Mouse (Mus musculus) right cerebral cortex, postnatal 36 days (tissue): Measurements from ENCODE around the gene Spint1.
A peak's percentile ranks its signal among the peaks of the same experiment; 100 is the strongest.

Experiments
- DNase-seq, 2 experiments: peaks; one replicate each; pipeline ENCODE4 v3.0.0; 2022; ENCODE audit warnings: low spot score in 2 of 2, mixed read lengths in 1 of 2

The Spint1 gene

DNA sequence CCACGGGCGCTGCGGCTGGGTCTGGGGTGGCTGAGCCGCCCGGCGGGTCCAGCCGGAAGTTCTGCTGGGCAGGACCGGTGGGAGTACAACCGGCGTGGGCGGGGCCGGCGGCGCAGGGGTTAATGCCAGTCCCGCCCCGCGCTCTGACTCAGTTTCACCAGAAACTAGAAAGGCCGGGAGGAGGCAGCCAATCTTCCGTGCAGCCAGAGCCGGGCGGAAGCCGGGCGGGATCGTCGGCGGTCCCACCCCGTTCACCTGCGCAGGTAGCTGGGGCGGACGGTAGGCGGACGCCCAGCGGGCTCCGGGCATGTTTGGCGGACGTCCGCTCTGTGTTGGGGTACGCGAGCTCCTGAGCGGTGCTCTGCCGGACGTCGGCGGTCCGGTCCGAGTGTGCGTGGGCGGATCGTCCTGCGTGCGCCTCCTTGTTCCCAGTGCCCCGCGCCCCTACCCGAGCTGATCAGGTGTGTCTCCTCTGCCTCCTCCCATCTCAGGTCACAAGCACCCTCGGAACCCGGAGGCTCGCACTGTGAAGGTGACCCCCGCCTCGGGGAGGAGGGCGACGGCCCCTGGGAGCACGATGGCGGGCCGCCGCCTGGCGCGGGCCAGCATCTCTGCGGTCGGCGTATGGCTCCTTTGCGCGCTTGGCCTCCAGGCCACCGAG lies at the start of gene Spint1:
Spint1 (plus strand) TSS at position 153 of the 661 bp plus-strand sequence.
- no peak for DNase-seq

GRCm38 (mm10) chr2:119189029-119189710 lies 48.0 kb upstream of the Spint1 start:
- peak; percentile 38 to 65 for DNase-seq

DNA sequence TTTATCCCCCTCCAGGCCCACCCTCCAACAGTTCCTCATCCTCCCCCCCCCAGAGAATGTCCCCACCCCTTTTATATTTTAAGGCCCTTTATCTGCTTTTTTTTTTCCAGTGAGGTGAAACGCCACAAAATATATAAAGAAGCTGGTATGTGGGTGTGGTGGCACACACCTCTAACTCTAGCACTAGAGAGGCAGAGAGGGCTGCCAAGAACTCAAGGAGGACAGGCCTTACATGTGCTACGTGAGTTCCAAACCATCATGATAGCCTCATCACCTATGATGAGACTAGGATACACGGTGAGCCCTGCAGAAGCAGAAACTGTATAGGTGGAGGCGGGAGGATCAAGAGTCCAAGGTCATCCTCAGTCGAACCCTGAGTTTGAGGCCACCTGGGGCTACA lies 46.2 kb upstream of the Spint1 start:
- no peak for DNase-seq

DNA sequence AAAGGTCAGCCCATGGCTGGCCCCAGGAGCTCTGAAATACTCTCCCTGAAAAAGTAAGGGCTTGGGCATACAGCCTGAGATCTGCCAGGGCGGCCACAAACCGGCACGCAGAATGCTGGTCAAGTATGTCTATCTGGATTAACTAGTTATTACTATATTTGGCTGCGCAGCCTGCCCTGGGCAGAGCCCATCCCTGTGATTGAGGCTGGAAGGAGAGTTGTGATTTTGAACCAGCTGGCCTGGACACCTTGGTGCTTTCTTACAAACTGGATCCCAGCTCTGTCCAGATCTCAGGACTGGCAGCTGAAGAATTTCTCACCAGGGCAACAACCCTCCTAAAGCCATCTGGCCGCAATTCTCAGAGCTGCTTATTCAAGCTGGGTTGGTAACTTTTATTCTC lies 43.0 kb upstream of the Spint1 start:
- no peak for DNase-seq

DNA sequence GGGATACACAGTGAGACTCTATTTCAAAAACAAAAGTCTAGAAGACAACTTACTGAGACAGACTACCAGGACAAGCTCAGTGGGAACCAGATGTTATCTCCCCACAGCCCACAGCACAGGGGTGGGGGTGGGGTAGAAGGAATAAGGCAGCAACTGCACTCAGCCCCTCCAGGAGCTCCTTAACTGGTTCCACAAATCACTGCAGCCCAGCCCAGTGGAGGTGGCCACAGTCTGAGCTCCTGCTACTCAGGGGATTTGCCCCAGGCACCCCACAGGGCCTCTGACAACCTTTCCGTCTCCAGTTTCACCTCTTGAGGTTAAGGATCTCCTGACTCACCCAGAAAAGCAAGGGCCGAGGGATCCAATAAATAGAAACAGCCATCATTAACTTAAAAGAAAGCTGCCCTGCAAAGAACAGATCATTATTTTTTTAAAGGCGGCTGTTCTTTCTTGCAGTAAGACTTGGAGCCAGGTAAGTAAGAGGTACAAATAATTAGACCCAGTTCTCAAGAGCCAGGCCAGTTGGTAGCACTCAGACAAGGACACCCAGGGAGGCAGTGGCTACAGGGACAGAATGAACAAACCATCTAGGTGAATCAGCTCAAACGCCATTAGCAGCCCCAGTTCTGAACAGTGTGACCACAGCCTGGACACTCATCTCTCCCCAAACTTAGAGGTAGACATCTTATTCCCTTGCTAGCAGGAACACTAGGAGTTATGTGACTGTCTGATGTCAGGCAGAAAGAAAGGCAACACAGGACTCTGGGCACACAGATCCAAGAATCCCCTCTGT lies 40.6 kb upstream of the Spint1 start:
- no peak for DNase-seq

DNA sequence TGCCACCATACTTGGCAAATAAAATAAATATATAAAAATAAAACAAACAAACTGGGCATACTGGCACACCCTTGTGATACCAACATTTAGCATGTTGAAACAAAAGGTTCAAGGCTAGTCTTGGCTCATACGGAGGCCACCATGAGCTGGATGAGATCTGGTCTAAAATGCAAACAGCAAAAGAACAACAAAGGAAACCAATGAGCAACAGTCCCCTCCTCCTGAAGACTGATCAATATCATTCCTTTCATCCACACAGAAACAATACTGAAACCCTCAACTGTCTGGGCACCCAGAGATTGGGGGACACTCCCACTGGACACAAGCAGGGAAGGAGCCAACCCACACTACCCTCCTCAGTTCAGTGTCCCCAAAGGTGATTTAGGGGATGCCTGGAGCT lies 39.7 kb upstream of the Spint1 start:
- no peak for DNase-seq

DNA sequence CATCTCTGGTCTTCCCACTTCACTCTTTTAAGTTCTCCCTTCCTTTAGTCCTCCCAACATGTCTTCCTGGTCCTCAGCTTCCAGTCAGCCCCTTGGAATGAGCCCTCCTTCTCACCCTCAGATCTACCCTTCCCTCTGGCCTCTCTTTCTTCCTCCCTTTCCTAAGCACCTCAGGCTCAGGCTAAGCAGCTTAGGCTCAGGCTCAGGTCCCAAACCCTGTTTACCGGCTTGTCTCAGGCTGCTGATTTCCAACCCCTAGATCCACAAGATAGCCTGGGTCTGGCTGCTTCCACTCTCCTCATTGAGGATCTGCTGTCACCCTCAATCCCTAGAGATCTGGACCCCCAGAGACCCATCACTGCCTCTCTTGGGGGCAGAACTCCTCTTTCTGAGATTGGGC lies 39.1 kb upstream of the Spint1 start:
- no peak for DNase-seq

DNA sequence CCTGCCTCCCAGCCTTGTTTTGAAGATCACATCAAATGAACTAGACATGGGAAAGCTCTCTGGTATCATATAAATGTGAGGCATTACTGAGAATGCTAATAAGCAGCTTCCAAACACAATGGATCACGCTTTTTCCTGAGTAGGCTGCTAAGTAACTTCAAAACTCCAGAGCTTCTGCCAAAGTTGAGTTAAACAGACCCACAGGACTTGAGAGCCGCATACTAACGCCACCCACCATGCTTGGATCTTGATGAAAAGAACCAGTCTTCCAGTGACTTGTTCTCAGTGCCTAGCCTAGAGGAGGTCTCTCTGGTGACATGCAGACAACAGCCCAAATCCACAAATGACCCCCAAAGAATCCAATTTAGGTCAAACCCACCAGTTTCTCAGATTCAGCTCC lies 38.2 kb upstream of the Spint1 start:
- no peak for DNase-seq

- no peak for DNase-seq
Measured at GRCm38 (mm10) chr2:119202914-119203453, 34.2 kb upstream of the Spint1 start.

GRCm38 (mm10) chr2:119203871-119204460 lies 33.2 kb upstream of the Spint1 start:
- no peak for DNase-seq

- DNase-seq: no peak
Measured at GRCm38 (mm10) chr2:119207961-119208343, 29.2 kb upstream of the Spint1 start.

DNA sequence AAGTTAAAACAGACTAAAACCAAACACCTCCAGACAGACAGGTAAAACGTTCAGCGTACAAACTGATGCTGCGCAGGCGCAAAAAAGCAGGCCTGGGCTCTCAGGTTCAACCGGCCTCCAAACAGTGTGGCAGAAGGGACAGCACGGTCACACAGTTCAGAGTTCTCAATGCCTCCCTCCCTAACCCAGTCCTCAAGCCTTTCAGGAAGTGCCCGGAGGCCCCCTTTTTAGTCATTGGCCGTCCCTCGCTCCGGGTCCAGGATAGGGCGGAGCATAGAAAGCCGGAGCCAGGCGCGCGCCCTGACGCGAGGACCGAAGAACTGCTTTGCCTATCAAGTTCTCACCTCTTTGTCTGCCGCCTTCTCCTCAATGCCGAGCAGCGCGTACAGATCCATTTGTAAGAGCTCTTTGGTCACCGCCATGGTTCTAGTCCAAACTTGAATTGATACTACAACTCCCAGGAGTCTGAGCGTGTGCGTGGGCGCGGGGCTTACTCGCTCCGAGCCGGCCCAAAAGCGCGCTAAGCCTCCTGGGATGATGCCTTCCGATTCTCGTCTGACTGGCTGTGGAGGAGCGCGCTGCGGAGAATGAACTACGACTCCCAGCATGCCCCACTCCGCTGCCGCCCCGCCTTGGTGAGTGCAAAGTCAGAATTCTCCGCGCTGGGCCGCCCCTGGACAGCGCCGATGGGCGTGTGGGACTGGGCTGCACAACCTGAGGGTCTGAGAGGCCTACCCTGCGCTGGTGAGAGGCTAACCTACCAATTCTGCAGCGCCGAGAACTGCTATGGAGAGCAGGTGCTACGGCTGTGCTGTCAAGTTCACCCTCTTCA lies 28.6 kb upstream of the Spint1 start, which contains the start of the genes Zfyve19 and Dnajc17:
Zfyve19 (plus strand) TSS at position 274 of the 832 bp plus-strand sequence.
Dnajc17 (minus strand) TSS at position 452 of the 832 bp plus-strand sequence.
- peak; percentile 97 to 99 for DNase-seq

DNA sequence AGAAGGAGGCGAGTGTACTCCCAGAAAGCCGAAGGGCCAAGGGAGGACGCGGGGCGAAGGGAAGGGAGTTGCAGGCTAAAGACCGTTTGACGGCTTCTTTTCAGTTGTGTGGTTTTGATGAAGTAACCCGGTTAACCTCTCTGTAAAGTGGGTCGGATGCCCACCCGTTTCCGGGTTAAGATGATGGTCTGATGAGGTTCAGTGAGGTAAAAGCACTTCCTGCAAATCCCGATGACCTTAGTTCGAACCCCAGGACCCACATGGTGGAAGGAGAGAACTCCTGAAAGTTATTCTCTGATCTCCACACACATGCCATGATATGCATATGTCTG lies 28.0 kb upstream of the Spint1 start:
- DNase-seq: no peak

DNA sequence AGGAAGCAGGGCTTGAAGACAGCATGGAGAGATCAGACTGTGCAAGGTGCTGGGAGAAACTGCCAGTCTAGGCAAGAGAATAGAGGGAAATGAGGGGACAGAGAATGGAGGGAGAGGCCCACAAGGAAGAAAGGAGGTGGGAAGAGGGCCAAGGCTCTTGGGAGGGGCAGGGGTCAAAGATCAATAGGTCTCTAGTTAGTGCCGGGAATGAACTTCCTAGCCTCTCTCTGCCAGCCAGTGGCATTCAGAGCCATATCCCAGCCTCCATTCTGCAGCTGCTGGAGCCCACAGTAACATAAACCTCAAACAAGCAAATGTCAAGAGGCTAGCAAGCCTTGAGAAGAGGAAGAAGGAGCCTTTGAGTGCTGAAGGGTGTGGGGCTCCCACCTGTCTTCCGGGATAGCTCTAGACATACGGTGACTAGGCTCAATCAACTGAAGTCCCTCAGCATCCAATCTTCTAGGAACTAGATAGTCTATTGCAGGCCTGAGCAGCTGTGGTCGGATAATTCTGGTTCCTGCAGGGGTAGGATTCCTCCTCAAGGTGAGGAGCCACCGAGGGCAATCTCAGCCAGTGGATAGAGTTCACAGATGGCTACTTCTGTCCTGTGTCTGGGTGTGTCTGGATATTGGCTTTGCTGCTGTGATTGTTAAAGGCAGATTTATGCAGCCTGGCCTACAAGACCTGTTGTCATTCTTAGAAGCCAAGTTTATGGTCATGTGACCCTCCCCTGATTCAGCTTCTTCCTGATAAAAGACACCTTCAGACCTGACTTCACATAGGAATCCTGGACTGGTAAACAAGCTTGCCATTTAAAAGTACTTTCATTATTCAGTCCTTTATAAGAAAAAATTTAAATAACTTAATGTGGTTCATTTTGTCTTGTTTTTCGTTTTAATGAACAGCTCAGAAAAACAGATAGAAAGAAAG lies 7.1 kb upstream of the Spint1 start, which contains the start of gene Ppp1r14d:
Ppp1r14d (minus strand) TSS at position 132 of the 930 bp plus-strand sequence.
- no peak for DNase-seq

- DNase-seq: no peak
Measured at GRCm38 (mm10) chr2:119236682-119237209, 416 bp upstream of the Spint1 start.

GRCm38 (mm10) chr2:119237871-119238220 lies 684 bp downstream of the Spint1 start:
- DNase-seq: no peak

GRCm38 (mm10) chr2:119238671-119239070 lies 1.5 kb downstream of the Spint1 start:
- DNase-seq: no peak

DNA sequence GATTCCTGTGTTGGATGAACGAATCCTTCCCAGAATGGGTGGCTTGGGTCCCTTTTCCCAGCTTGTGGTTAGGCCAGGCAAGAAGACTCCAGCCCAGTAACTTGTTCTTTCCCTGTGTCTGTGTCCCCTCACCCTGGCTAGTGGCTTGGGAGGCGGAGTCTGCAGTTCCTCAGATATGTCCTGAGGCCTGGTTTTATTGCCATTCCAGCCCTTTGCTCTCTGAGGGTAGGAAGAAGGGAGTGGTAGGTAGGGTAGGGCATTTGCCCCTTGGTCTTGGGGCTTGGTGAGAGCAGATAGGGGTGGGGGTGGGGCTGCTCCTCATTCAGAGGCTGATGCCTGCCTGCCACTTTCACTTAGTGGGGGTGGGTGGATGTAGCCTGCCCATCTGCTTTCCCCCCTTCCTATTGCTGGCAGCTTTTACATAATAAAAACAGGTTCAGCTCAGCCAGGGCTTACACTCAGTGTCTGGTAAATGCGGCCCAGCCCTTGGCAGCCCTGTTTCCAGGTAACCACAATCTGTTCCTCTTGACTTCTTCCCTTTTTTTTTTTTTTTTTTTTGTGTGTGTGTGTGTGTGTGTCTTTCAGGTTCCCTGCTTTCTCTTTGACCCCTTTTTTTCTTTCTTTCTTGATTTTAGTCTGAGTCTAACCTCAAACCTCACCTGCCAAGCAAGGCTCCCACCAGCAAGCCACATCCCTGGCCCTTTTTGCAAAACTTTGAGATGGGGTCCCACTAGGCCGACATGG lies 3.1 kb downstream of the Spint1 start:
- no peak for DNase-seq

GRCm38 (mm10) chr2:119240819-119241186 lies 3.6 kb downstream of the Spint1 start:
- DNase-seq: no peak
